Mouse (Mus musculus) T-helper 1 cell (primary cell): ENCODE measurements around the gene Gm21973.

Source experiments
- in situ Hi-C: fragments of 300-600 bp; cut with MboI, MseI; formaldehyde crosslinking; loops from one replicate; pipeline ENCODE4 v1.15.1; 2025; ENCODE audit warnings: high pct_unique_total_duplicates

The Gm21973 gene

DNA sequence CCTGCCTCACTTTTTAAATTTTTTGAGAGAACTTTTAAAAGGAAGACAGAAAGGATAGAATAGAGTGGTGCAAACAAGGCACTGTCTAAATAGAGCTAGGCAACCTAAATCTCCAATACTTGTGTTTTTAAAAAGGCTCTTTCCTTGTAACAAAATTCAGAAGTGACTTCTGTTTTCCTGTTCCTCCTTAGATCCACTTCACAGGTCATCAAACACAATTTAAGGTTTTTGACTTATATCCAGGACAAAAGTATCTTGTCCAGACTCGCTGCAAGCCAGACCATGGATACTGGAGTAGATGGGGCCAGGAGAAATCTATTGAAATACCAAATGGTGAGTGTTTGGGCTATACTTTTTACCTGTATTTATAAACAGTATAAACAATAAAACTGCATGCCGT, at the start of gene Gm21973:
Gene Gm21973, plus strand, starts transcription at position 301 of the 400 bp plus-strand sequence.
- in situ Hi-C loops: no loop called here

DNA sequence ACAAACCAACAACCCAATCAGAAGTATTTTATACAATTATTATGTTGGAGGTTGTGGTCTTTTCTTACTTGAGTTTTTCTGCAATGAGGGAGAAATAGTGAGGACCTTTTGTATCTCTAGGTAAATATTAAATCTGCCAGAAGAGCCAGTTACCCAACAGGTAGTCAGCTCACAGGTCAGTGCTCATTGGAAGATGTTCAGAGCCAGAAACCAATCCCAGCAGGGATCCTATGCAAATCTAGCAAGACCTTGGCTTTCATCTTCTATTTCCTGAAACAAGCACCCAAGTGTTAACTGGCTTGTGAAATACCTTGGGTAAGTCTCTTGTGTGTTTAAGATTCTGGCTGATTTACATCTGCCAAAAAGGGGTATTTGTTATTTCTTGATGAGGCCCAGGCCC, 48.8 kb upstream of the Gm21973 start:
- in situ Hi-C loops: no loop called here

DNA sequence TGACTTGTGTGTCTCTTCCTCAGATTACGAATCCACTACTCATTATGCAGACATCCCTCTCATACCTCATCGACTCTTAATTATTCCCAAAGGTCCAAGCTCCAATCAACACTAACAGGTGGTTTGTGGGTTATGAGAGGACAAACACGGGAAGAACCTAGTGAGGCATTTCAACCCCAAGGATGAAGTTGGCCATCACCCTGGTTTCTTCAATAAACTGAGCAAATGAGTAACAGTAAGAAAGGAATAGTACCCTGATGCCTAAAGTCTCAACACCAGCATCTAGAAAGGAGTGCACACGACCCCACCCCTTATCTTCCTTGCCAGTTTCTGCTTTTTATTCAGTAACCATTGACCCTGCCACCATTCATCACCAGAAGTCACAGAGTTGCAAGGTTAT, 47.7 kb upstream of the Gm21973 start:
- in situ Hi-C loops: no loop called here

DNA sequence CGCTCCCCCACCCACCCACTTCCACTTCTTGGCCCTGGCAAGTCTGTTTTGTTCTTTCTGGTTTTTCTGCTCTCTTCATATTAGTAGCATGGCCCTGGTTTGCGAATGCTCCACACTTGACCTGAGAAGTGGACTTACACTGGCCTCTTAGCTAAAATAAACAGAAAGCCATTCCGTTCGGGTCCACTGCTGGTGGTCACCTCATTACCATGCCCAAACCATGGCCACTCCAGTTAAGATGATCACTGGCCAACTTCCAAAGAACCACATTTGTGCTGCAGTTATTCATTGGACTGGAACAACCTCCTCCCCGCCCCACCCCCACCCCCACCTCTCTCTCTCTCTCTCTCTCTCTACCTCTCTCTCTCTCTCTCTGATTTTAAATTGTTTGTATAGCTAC, 43.6 kb upstream of the Gm21973 start:
- in situ Hi-C loops: no loop called here

DNA sequence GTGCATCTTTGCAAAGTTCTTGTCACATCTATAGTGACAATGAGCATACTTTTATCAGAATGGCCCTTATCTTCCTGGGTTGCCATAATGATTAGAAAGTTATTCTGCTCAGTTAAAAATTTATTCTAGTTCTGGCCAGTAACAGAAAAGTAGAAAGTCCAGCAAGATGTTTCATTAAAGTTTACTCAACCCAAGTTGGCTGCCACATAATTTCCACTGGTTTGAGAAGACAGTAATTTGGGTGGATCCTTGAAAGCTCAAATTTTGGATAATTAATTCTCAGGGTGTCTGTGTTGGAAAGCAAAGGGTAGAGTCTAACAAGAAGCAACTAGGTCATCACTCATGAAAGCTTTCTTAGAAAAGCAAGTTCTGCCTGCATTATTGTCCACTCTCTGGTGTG, 41.5 kb upstream of the Gm21973 start:
- in situ Hi-C loops: no loop called here

DNA sequence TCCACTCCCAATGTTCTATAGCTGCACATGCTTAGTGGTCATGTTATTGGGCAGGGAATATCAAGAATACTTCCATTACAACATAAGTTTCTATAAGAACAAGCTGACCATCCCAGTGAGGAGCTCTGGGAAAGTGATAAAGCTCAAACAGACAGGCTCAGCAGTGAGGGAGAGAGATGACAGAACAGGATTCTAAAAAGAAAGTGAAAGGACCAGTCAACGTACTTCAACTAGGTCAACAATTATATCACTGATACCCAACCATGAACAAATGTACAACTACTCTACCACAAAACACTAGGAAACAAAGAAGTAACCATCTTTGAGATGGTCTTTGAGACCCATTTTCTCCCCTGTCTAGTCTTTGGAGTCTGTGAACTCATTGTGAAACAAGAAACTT, 28.6 kb upstream of the Gm21973 start:
- in situ Hi-C loops: no loop called here

DNA sequence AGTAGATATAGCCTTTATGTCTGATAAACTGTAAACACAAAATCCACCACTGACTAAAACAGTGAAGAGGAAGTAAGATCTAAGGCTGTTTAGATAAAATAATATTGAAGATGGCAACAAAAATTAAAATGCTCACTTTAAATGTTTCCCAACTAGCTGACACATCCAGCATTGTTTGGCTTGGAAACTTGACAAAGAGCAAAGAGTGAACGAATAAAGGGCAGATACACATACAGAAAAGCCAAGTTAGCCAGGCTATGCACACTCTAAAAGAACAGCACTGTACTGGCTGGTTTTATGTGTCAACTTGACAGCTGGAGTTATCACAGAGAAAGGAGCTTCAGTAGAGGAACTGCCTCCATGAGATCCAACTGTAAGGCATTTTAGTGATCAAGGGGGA, 27.1 kb upstream of the Gm21973 start:
- in situ Hi-C loops: no loop called here

DNA sequence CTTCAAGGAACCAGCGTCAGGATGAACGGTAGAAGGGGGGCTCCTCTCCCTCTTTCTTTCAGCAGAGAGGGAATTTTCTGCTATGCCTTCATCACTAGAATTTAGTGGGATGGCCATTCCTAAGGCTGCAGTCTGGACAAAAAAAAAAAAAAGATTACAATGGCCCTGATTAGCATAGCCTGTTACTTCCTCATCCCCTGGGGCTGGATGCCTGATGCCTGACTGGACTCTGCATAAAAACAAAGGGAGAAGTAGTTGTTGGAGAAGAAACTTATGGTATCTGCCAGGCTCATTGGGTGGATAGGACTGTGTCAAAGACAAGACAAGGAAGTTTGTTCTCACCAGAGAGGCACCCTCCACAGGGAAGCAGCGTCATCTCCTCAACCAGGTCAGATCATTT, 25.7 kb upstream of the Gm21973 start:
- in situ Hi-C loops: no loop called here

DNA sequence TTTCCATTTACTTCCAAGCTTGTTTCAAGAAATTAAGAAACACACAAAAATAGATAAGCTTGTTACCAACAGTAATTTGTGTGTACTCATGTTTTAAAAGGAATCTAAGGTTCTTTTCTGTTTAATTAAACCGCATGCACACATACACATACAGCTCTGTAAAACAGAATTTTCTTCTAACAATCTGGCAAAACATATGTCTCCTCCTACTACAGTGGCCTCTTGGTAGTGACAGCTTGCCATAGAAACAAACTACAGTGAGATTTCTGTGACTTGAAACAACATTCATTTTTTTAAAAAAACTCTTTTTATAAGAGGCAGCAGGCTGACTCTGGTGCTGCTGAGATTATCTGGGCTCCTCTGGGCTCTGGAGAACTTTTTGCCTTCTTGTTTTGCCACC, 18.7 kb upstream of the Gm21973 start:
- in situ Hi-C loops: loop anchor here (5.0 kb wide), 1 partner anchor 739 kb away; no protein-coding TSS in a partner anchor

DNA sequence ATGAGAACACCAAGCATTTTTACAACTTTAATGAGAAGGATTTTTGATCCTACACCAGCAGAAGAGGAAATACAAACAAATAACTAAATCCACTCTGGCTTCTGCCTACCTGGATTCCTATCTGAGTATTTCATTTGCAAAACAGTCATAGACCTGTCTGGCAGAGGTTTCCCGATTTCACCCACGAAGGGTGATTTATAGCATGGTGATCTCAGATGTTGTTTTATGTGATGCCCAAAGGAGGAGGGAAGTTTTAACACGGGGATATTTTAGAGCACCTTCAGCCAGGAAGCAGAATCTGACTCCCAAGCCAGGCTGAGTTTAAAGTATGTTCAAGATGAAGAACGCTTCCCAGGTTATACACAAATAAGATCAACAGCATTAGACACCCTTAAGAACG, 13.4 kb upstream of the Gm21973 start:
- in situ Hi-C loops: loop anchor here (10.0 kb wide), 1 partner anchor 857 kb away; no protein-coding TSS in a partner anchor

DNA sequence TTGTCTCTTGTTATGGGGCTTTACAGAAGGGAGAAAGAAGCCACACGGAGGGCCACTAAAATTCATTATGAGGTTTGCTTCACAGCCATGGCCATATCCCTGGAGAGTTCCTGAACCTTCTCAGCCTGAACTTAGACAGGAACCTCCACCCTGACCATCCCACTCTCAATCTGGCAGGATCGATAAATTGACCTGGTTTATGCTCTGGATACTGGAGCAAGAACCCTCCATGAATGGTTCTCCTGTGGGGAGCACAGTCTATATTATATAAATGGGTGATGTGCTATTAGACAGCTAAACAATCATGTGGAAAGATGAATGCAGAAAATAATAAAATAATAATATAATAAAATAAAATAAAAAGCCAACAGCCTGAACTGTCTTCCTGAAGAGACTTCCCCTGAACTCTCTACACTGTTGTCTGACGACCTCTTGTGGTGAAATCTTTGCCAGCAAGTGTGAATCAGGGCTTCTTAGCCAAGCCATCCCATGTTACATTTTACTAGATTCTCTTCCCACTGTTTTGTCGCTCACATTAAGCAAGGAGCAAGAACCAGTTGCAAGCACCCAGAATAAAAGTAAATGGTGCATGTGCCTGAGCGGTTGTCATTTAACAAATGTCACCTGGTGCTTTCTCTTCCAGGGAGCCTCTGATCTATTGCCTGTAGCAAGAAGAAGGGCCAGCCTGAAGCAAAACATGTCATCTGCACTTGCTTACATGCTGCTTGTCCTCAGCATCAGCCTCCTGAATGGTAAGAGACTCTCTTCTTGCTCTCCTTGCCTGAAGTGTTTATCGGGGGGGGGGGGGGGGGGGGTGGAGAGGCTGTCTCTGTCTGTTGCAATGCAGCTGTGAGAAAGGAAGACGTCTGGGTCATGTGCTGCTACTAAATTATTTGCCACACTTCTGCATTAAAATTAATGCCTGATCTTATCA, 11.4 kb upstream of the Gm21973 start:
- in situ Hi-C loops: loop anchor here (10.0 kb wide), 1 partner anchor 859 kb away; no protein-coding TSS in a partner anchor

DNA sequence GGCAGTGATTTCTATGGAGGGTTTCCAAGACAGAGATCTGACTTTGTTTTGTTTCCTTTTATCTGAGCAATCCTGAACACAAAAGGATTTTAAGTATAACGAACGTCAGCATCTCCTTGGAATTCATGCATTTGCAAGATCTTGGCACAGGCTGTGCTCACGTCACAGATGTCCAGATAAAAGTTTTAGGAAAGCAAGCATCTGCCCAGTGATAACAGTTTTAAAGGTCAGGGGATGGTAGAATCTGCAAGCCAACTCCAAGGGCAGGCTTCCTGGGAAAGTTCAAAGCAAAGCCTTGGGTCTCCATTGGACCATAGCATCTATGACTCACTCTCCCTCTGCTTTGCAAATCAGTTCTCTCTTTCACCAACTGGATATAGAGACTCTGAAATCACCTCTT, 5.4 kb downstream of the Gm21973 start:
- in situ Hi-C loops: no loop called here

DNA sequence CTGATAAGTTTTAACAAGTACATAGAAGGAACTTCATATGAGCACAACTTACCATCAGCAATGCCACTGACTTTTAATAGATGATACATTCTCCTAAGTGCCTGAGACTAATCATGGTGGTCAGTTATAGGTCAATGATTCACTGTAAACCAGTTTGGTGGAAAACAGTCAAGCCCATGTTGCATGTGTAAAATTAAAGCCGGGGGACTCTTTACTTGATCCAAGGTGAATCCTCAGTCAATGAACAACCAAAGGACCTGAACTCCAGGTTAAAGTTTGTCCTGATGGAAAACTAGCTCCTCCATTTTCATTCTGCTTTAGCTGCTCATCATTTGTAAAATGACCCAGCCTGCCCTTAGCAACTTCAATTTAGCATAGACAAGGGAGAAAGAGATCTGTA, 7.4 kb downstream of the Gm21973 start:
- in situ Hi-C loops: no loop called here

DNA sequence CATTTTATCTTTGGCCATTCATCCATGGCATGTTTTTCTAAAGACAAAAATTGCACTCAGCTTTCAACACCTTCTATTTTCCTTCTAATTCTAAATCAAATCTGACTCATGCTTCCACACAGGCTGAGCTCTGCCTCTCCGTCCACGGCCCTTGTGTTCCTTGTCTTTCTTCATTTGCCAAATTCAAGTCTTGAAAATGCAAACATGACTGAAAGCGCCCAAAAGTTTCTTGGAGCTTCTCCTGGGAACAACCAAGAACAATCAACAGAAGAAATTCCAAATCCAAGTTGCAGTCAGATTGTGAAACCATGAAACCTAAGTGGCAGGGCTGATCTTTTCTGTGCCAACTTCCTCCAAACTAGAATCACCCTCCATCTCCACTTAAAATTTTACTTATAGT, 13.4 kb downstream of the Gm21973 start:
- in situ Hi-C loops: no loop called here

DNA sequence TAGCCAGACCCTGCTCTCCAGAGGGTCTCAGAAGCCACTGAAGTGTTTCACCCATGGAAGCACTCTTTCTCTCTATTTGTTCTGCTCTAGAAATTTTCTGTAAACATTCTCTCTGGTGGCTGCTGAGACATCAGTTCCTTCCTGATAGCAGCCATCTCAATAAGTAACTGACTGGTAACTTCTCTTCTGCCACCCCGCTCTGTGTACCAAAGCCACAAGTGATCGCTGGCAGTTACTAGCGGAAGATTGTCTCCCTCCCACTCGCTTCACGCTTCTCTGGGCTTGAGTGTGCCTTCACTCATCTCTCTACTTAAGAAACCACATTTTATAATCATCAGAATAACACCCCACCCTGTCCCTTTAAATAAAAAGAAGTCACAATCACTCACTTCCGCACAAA, 21.9 kb downstream of the Gm21973 start:
- in situ Hi-C loops: no loop called here

DNA sequence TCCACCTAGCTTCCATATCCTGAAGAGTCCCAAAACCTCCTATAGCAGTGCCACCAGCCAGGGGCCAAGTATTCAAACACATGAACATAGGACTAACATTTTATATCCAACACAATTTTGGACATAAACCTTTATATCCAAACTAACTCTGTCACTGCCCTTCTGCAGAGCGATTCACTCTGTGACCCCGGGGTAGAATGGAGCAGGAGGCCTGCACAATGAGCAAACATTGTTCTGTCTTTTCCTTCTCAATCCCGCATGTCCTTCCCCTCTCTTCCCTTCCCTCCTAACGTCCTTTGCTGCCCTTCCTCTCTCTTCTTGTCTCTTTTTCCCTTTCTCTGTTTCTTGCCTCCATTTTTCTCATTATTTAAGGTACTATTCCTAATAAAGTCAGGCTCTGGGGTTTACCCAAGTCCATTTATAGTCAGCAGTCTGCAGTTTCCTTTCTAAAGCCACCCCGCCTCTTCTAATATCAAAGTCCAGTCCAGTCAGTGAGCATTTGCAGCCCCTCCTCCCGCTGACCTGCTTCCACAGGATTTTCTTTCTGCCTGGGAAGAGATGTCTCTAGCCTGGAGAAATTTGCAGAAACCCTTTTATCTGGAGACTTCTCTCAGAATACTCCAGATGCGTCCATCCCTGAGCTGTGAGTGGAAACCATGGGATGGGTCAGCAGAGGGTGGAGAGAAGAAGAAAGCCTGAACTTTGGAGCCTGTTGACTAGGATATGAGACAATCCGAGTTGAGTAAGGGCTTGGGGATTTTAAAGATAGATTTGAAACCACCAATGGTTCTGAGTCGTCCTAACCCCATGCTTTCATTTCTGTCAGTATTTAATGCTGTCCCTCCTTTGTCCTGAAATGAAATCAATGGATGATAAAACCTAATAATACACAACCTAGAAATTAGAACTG, 33.1 kb downstream of the Gm21973 start, which contains the start of gene Agxt2:
Gene Agxt2, plus strand, starts transcription at position 494 of the 910 bp plus-strand sequence.
- in situ Hi-C loops: no loop called here

DNA sequence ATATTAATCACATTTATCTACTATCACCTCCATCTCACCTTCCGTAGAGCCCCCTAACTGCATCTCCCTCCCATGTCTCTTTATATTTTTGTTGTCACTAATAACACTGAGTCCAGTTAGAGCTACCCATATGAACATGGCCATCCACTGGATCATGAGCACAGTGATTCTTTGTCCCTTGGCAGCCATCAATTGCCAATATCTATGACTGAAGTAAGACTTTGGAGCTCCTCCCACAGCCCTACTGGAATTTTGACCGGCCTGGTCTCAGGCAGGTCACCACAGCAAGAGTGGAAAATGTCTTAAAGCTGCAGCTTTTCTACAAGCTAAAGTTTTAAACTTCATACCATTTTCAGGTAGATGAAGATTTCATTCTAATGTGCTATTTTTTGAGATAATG, 41.2 kb downstream of the Gm21973 start:
- in situ Hi-C loops: no loop called here

DNA sequence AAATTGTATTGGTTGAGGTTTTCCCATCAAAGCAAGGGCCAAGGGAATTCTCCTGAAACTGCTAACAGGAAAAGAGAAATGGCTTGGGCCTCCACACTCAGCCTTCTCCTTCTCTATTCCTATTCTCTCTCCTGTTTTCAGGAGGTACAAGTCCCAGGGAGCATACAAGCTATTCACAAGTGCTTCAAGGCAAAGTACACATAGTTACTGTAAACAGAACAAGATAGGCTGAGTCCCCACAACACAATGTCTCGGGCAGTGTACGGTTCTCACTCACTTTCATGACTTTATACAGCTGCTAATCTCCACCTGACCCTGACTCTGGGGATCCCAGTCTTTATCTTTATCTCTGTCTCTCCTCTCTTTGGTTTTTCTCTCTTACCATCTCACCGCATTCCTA, 50.2 kb downstream of the Gm21973 start:
- in situ Hi-C loops: no loop called here

DNA sequence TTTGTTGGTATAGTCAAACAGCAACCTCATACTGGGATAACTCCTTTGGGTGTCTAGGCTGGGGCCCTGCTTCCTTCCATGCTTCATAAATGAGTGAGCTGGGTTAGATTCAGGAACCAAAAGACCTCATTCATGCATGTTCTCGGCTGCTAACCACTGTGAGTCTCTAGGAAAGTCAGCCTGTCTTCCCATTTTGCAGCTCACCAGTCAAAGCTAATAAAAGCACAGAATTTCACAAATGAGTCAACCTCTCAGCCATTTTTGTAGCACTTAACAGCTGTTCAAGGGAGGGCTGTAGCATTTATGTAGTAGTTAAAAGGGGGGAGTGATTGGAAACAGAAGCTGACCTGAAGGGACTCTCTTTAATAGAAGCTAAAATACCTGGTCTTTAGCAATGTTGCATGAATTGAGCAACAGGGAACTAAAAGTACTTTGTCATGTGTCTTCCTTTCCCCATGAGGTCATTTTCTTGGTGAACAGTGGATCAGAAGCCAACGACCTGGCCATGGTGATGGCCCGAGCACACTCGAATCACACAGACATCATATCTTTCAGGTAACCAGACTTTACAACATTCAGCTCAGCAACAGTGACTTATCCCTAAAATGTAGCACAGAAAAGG, 53.3 kb downstream of the Gm21973 start:
- in situ Hi-C loops: no loop called here

DNA sequence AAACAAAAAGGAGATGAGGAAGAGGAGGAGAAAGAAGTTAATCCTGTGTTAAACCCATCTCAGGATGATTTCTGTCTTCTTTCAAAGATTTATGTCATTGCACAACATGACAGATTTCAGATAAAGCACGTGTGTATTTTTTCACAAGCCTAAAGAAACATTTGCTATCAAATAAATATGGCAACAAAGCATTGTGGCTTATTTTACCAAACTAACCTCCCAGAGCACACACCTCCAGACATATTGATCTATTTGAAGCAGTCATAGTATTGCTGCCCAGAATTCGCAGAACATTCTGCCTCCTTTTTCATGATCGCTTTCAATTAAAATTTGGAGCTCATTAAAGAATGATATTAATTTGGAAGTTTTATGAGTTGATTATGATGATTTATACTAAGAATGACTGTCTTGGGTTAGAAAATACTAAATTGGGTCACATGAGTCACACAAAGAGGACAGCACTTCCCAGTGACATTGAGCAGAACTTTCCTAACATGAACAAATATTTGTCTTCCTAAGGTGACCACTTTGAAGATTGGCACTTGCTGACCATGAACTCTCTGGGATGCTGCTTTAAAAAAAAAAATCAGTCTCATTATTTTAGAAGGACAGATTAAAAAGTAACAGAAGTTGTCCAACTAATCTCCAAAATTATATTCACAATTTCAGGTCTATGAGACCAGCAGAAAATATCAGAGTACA, 54.7 kb downstream of the Gm21973 start:
- in situ Hi-C loops: no loop called here

DNA sequence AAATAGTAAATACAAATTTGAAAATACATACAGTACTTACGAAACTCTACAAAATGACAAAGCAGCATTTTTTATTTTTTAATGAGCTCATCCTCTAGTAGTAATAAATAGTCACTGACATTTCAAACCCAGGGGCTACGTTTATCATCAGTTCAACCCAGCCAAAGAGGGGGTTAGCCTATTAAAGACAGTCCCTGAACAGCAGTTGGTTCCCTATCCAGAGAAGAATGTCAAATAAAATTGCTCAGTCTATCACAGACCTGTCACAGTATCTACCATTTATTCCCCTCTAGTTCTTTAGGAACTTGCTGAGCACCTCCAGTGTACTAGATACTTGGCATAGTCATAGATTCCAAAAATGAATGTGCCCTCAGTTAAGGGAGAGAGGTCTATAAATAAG, 62.1 kb downstream of the Gm21973 start:
- in situ Hi-C loops: no loop called here
